Mouse (Mus musculus) embryonic facial prominence, embryonic 11.5 days (tissue): ENCODE measurements at regions not wholly inside any gene's neighbourhood (a gene's known extent, or its start where the extent isn't known, plus 50 kb on each side); places are given as distances from the start of the nearest gene placed in this dataset.

Experiments
- ATAC-seq: fragments of 200-750 bp; cut with Nextera tagmentation; replicated peaks from 2 replicates; pipeline ENCODE4 v1.8.0; 2017; ENCODE audit warnings: low read depth; ENCODE audit not compliant: insufficient number of reproducible peaks, low FRiP score, low TSS enrichment
- DNase-seq: peaks from one replicate; pipeline ENCODE4 v3.0.0-alpha.2; 2015; ENCODE audit warnings: low spot score
- H3K27ac ChIP-seq: fragments of 300-500 bp; sonication (generic); replicated peaks from 2 replicates; pipeline ENCODE4 v1.5.1; 2014; ENCODE audit warnings: mild to moderate bottlenecking, low read depth, low read length, control low read depth
- H3K27me3 ChIP-seq: fragments of 300-500 bp; sonication (generic); 2 replicates; pipeline ENCODE4 v1.6.1; 2014; ENCODE audit warnings: mild to moderate bottlenecking, low read length, moderate library complexity, mixed read lengths; ENCODE audit not compliant: control insufficient read depth, insufficient read depth
- H3K36me3 ChIP-seq: fragments of 300-500 bp; sonication (generic); replicated peaks from 2 replicates; pipeline ENCODE4 v1.6.1; 2014; ENCODE audit warnings: low read depth, mild to moderate bottlenecking, low read length, moderate library complexity, mixed read lengths; ENCODE audit not compliant: control insufficient read depth, insufficient read depth
- H3K4me1 ChIP-seq: fragments of 300-500 bp; sonication (generic); 2 replicates; pipeline ENCODE4 v1.6.1; 2014; ENCODE audit warnings: low read length, mixed read lengths; ENCODE audit not compliant: control insufficient read depth, insufficient read depth
- H3K4me2 ChIP-seq: fragments of 300-500 bp; sonication (generic); 2 replicates; pipeline ENCODE4 v1.6.1; 2014; ENCODE audit warnings: low read depth, mild to moderate bottlenecking, control low read depth, low read length, moderate library complexity
- H3K4me3 ChIP-seq: fragments of 300-500 bp; sonication (generic); 2 replicates; pipeline ENCODE4 v1.5.1; 2014; ENCODE audit warnings: low read depth, low read length, control low read depth
- H3K9ac ChIP-seq: fragments of 300-500 bp; sonication (generic); replicated peaks from 2 replicates; pipeline ENCODE4 v1.6.1; 2014; ENCODE audit warnings: mild to moderate bottlenecking, control low read depth, low read length
- H3K9me3 ChIP-seq: fragments of 300-500 bp; sonication (generic); replicated peaks from 2 replicates; pipeline ENCODE4 v1.6.1; 2016; ENCODE audit warnings: mild to moderate bottlenecking, low read length, inconsistent platforms, mixed read lengths; ENCODE audit not compliant: control insufficient read depth
- whole genome bisulfite sequencing: fragments of 180-500 bp; shearing (Covaris S2); extraction: QIAGEN DNeasy Blood & Tissue Kit; methylation state at CpG from one replicate; pipeline ENCODE4 v1.1.7; 2014; 5-methylcytosine and 5-hydroxymethylcytosine counted together

DNA sequence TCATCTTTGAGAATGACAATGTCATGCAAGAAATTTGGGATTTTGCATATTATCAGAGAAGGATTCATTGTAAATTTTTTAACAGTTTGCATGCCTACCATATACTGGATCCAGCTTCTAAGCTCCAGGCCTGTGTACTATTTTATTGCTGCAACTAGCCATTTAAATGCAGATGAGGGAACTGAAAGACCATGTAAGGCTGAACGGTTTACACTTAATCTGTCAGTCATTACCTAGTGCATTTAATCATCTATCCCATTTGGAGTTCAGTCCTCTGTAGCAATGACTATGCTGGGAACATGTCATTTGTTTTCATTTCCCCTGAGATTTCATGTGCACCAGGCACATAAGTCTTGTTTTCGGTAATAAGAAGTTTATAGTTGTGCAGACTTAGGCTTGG lies 631.8 kb upstream of the Gm21961 start:
- Histone ChIP-seq H3K27me3 (no peaks in the 10 kb centered on the region), H3K36me3 (no peaks in the 10 kb centered on the region), H3K9me3 (no peaks in the 10 kb centered on the region), H3K4me2 (no peak overlapping the region), H3K4me3 (no peak overlapping the region), H3K9ac (no peak overlapping the region), H3K4me1 (no peaks in the 10 kb centered on the region), H3K27ac (no peak overlapping the region)
- ATAC-seq: no peak
- 77% methylated on average over 2 of the region's 2 CpGs for WGBS
- no peak for DNase-seq

DNA sequence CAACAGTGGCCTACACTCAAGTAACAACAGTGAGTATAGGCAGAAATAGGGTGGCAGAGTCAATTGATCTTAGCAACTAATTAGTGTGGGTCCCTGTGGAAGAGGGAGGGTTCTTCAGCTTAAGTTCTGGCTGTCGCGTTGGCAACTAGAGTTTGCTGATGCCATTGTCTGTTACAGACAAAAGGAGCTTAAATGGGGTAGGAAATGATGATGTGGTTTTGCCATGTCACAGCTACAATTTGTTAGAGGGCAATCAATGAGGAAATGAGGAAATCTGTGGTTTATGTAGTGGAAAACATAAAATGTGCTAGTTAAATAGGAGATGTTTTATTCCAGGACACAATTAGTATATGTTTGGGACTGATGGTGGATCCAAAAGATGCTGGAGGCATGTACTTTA lies 624.8 kb upstream of the Gm21961 start:
- H3K4me1 ChIP-seq: no peaks in the 10 kb centered on the region
- no peaks in the 10 kb centered on the region for H3K27me3 ChIP-seq
- H3K9me3 ChIP-seq: no peaks in the 10 kb centered on the region
- no peaks in the 10 kb centered on the region for H3K36me3 ChIP-seq
- no peak for DNase-seq
- ATAC-seq: no peak
- no peak overlapping the region for H3K9ac ChIP-seq
- 79% methylated on average over 2 of the region's 2 CpGs for WGBS
- H3K4me2 ChIP-seq: no peak overlapping the region
- H3K4me3 ChIP-seq: no peak overlapping the region
- no peak overlapping the region for H3K27ac ChIP-seq

DNA sequence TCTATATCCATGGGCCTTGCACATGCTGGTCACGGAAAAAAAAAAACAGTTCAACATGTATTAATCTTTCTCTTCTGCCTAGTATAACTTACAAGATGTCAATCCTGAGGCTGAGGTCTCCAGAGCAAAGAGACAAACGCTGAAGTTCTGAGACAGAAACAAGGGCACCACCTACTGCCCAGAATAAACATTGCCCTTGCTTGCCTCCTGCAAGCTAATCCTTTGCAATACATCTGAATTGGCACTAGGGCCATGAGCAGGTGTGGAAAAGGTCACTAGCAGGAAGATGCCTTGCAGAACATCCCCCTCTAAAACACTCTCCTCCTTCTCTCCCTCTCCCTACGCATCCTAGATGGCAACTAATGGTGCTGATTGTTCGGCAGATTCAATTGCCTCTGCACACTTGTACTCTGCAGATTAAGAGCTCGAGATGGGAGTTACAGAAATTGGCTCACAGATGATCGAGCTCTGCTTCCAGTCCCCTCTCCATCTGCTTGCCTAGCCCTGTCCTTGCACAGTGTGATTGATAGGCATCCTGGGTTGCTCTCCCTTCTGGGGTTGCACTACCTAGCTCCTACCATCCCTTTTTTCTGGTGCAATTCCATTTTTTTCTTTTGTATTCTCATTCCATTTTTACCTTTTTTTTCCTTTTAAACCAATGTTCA lies 622.9 kb upstream of the Gm21961 start:
- H3K4me3 ChIP-seq: no peak overlapping the region
- no peaks in the 10 kb centered on the region for H3K36me3 ChIP-seq
- no peak overlapping the region for H3K9ac ChIP-seq
- H3K4me1 ChIP-seq: no peaks in the 10 kb centered on the region
- no peaks in the 10 kb centered on the region for H3K27me3 ChIP-seq
- WGBS: 48% methylated on average over 6 of the region's 6 CpGs
- H3K27ac ChIP-seq: no peak overlapping the region
- DNase-seq (peak; percentile 65), ATAC-seq (no peak)
- no peaks in the 10 kb centered on the region for H3K9me3 ChIP-seq
- no peak overlapping the region for H3K4me2 ChIP-seq

DNA sequence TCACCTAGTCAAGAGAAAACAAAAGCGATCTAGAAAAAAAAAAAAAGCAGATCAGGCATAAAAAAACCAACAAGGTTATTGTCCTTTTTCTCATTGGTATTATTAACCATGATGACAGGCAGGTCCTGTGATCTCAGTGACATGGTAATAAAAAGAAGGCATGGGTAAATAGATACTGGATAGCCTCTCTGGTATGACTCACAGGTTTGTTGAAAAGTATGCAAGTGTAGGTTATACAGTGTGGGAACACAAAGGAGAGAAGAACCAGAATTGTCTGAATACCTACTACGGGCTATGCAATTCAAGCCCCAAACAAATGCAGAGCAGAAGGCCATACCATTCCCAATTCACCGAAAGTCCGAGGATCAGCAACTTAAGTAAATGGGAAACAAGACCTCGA lies 617.7 kb upstream of the Gm21961 start:
- Histone ChIP-seq H3K36me3 (no peaks in the 10 kb centered on the region), H3K4me3 (no peak overlapping the region), H3K4me2 (no peak overlapping the region), H3K4me1 (no peaks in the 10 kb centered on the region), H3K9me3 (no peaks in the 10 kb centered on the region), H3K27ac (no peak overlapping the region), H3K27me3 (no peaks in the 10 kb centered on the region), H3K9ac (no peak overlapping the region)
- 86% methylated on average over 5 of the region's 5 CpGs for WGBS
- ATAC-seq: no peak
- no peak for DNase-seq

DNA sequence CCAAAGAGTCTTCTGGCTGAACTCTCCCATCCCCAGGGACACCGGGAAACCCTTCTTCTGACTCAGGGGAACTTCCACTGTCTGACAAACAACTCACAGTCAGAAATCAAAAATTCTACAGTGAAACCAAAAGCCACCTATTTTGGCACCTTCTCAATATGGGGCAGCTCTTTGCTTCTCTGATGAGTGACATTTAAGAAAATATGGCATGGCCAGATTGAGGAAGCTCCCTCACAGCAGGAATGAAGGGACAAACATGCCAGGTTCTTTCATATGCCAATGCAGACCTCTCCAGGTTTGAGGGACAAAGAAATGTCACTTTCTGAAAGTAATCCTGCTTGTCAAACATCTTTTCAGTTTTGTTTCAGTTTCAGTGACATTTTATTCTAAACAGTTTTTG lies 615.8 kb upstream of the Gm21961 start:
- 75% methylated on average over 1 of the region's 1 CpGs for WGBS
- DNase-seq (no peak), ATAC-seq (no peak)
- H3K27me3 ChIP-seq: no peaks in the 10 kb centered on the region
- no peaks in the 10 kb centered on the region for H3K9me3 ChIP-seq
- H3K4me2 ChIP-seq: no peak overlapping the region
- H3K36me3 ChIP-seq: no peaks in the 10 kb centered on the region
- no peaks in the 10 kb centered on the region for H3K4me1 ChIP-seq
- H3K27ac ChIP-seq: no peak overlapping the region
- no peak overlapping the region for H3K9ac ChIP-seq
- no peak overlapping the region for H3K4me3 ChIP-seq

DNA sequence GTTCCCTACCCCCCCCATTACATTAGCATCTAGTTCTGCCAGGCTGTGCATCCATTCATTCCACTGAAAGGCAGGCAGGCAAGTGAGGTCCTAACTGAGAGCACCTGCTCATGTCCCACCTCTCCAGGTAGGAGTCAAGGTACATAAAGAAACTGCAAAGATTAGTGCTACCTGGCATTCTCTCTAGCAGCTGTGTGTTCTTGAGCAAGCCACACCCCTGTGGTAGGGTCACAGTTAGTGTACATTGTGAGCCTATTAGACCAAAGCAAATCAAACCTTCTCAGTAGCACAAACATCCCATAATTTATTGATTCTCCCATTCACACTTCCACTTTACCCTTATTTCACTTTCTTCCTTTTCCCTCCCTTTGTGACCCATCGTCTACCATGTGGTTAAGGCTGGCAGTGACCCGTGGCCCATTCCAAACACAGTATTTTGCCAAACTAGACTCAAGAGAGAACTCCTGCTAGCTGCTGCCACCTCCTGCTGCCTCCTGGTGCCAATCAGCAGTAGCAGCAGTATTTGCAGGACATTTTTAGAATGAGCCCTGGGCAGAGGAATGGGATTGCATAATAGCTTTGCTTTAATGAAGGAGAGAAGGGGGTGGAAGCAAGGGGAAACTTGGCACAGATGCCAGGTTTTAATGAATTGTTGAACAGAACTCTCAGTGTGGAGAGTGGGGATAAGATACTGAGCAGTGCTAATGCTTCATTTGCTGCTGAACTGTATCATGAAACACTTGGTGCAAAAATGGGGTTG lies 578.2 kb upstream of the Gm21961 start:
- Histone ChIP-seq H3K4me2 (no peak overlapping the region), H3K9ac (no peak overlapping the region), H3K27me3 (no peaks in the 10 kb centered on the region), H3K4me3 (no peak overlapping the region), H3K4me1 (no peaks in the 10 kb centered on the region), H3K36me3 (no peaks in the 10 kb centered on the region), H3K27ac (no peak overlapping the region), H3K9me3 (no peaks in the 10 kb centered on the region)
- no peak for DNase-seq
- 83% methylated on average over 2 of the region's 2 CpGs for WGBS
- ATAC-seq: no peak

DNA sequence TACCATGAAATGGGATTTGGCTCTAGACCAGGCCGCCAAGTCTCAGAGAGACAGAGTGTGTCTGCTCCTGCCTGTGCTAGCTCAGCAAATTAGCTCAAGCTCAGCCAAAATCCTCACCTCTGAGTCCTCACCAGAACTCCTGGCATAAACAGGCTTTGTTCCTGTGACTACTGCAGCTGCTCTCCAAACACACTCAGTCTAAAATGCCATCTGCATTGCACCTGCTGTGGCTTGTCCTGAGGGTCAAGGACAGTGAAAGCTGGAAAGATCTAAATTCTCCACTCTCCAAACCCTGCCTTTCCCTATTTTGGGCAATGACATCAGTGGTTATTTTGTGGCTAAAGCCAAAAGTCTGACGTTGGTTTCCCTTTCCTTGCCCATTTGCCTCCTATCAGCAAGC lies 570.9 kb upstream of the Gm21961 start:
- H3K36me3 ChIP-seq: no peaks in the 10 kb centered on the region
- DNase-seq: no peak
- no peak for ATAC-seq
- 71% methylated on average over 2 of the region's 2 CpGs for WGBS
- H3K9me3 ChIP-seq: no peaks in the 10 kb centered on the region
- no peak overlapping the region for H3K4me3 ChIP-seq
- H3K4me2 ChIP-seq: no peak overlapping the region
- H3K27me3 ChIP-seq: no peaks in the 10 kb centered on the region
- H3K9ac ChIP-seq: no peak overlapping the region
- no peaks in the 10 kb centered on the region for H3K4me1 ChIP-seq
- no peak overlapping the region for H3K27ac ChIP-seq

DNA sequence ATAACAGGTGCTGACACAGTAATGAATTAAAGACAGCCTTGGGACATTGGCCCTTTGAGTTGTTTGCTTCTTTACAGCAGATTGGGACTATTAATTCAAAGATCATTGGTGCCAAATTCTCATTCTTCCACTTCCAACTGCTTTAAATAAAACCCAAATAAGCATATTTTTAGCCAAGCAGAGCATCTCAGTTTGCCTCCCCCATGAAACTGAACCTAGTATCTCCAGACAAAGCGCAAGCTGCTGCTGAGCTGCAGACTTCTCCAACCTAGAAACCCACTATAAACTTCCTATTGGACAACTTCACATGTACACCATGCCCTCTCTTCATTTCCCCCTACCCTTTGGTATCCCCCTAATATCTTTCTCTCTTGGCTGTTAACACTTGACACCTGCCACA lies 564.6 kb upstream of the Gm21961 start:
- no peak for ATAC-seq
- no peaks in the 10 kb centered on the region for H3K27me3 ChIP-seq

More for the DNA sequence above, 564.6 kb upstream of the Gm21961 start:
- no peak overlapping the region for H3K27ac ChIP-seq
- H3K4me2 ChIP-seq: no peak overlapping the region
- H3K36me3 ChIP-seq: no peaks in the 10 kb centered on the region
- no peaks in the 10 kb centered on the region for H3K4me1 ChIP-seq
- H3K9me3 ChIP-seq: no peaks in the 10 kb centered on the region
- WGBS: 100% methylated on average over 1 of the region's 1 CpGs
- H3K9ac ChIP-seq: no peak overlapping the region
- no peak for DNase-seq
- no peak overlapping the region for H3K4me3 ChIP-seq
